Mouse (Mus musculus): ENCODE results near the gene Zfp36l1. TPM values are rescaled to one million over a fixed set of nuclear protein-coding genes. Genes with fewer than 3 reads are reported as not detected.

Zfp36l1 gene
- 141 and 167 TPM in 2 replicates for polyA plus RNA-seq (2012; rRNA removed)

GRCm38 (mm10) chr12:80112852-80113551, at the start of gene Zfp36l1:
Gene Zfp36l1, minus strand, starts transcription at chr12:80113013.

Other genes with a start within 250 kb of the Zfp36l1 start
- gene Actn1, start 147.4 kb upstream of the Zfp36l1 start, polyA plus RNA-seq (2012; rRNA removed): 105 and 121 TPM in 2 replicates